Mouse (Mus musculus) right cerebral cortex, postnatal 14 days (tissue): Measurements from ENCODE around the gene Gli1.
"Not testable (repeated sequence)": the region's sequence is repeated elsewhere in the genome, so short reads cannot be mapped to it uniquely, and the experiment has no call there.

Experiments used
- DNase-seq: peaks from one replicate; pipeline ENCODE4 v3.0.0; 2022

The Gli1 gene

DNA sequence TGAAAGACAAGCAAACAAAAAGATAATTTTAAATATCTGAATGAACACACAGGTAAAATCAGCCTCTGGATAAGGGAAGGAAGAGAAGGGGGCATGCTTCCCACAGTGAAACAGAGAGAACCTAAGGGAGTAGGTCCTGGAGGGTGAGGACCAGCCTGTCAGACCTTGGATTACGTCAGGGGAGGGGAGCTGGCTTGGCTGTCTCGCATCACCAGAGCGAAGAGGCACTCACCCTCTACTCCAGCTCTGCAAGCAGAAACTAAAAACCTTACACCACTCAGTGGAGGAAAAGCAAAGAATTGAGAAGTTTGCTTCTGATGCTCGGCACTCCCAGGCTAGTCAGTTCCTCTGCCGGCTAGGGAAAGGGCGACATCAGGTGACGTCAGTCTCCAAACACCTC lies 21.8 kb downstream of the Gli1 start:
- DNase-seq: no peak

GRCm38 (mm10) chr10:127318009-127318408 lies 23.8 kb downstream of the Gli1 start:
- no peak for DNase-seq

- DNase-seq: no peak
Observed at GRCm38 (mm10) chr10:127317277-127317676, 24.5 kb downstream of the Gli1 start.

- not testable (repeated sequence) for DNase-seq
Observed at GRCm38 (mm10) chr10:127314950-127315349, 26.8 kb downstream of the Gli1 start.

DNA sequence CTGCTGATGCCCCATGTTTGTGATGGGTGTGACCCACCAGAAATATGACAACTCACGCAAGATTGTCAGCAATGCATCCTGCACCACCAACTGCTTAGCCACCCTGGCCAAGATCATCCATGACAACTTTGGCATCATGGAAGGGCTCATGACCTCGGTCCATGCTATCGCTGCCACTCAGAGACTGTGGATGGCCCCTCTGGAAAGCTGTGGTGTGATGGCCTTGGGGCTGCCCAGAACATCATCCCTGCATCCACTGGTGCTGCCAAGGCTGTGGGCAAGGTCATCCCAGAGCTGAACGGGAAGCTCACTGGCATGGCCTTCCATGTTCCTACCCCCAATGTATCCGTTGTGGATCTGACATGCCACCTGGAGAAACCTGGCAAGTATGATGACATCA lies 28.3 kb downstream of the Gli1 start:
- not testable (repeated sequence) for DNase-seq

- no peak for DNase-seq
Observed at GRCm38 (mm10) chr10:127312858-127313257, 28.9 kb downstream of the Gli1 start.

DNA sequence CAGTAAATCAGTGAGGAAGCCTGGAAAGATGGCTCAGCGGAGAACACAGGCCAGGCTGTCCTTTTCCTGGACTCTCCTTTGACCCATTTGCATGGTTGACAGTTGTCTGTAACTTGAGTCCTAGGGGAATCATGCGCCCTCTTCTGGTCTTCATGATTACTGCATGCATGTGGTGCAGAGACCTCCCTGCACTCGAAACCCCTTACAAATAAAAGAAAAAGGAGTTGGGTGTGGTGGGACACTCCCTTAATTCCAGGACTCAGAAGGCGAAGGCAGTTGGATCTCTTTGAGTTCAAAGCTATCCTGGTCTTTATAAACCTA lies 29.5 kb downstream of the Gli1 start:
- DNase-seq: peak; percentile 69

DNA sequence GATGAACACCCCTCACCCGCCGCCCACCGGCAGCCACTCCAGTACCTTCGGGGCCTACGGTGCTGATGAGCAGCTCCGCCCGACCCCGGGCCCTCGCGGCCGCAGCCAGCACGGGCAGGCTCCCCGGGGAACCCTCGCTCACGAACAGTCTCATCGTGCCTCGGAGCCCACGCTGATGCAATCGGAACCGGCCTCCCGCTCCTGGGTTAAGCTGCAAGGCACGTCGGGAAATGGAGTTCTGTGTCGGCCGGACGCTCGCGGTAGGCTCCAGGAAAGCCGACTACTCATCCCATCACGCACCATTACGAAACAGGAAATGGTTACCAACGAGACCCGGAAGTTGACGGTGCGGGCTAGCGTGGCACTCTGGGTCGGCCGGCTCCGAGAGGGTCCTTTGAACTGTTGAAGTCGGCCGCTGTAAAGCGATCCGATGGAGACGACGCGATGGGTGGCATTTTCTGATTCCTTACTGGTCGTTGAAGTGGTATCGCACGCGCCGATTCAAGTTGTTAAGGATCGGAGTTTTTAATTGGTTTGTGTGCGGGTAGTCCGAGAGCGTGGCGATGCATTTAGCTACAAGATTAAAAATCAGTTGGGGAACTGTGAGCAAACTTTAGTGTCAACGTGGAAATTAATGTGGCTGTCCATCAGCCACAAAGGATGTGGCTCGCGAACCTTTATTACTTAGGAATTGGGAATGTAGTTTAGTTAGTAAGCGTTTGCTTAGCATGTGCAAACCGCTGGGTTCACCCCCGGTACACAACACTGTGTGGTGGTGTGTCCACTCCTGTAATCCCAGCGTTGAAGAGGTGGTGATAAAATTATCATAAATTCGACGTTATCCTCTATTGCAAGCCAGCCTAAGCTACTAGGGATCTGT lies 30.1 kb downstream of the Gli1 start, which contains the start of gene Mars:
TSS of gene Mars (minus strand) at position 311 of the 880 bp plus-strand sequence.
- DNase-seq: peak; percentile 90

DNA sequence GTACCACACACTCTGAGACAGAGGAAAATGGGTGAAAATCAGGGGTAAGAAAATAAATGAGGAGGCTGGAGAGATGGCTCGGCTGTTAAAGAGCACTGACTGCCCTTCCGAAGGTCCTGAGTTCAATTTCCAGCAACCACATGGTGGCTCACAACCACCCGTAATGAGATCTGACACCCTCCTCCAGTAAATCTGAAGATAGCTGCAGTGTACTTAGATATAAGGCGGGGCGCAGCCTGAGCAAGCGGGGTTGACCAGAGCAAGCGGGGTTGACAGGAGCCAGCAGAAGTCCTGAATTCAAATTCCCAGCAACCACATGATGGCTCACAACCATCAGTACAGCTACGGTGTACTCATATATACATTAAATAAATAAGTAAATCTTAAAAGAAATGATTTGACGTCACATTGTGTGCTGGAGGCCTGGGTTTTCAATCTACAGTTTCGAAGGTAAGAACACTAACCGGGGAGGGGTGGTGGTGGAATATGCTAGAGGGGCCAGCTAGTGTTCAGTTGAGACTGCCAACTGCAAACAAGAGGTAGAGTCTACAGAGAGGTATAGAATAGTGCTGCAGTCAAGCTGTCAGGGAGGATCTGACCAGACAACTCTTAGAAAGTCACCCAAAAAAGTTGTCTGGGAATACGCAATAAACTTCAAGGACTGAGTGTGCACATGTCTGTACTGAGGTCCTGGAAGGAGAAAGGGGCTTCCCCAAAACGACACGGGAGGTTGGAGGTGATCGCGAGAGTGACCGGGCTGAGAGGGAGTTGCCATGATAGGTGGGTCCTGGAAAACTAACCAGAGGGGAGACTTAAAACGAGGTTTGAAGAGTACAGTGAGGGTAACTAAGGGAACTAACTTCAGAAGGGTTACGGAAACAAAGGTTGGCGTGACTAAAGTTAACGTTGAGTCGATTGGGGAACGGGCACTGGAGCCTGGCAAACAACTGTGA lies 31.0 kb downstream of the Gli1 start:
- no peak for DNase-seq

DNA sequence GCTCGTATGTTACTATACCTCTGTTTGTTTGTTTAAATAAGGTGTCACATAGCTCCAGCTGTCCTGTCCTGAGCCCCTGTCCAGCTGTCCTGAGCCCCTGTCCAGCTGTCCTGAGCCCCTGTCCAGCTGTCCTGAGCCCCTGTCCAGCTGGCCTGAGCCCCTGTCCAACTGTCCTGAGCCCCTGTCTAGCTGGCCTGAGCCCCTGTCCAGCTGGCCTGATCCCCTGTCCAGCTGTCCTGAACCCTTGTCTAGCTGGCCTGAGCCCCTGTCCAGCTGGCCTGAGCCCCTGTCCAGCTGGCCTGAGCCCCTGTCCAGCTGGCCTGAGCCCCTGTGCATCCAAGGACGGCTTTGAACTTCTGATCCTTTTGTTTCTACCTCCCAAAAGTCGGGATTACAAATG lies 32.6 kb downstream of the Gli1 start:
- DNase-seq: not testable (repeated sequence)

GRCm38 (mm10) chr10:127303136-127303535 lies 38.6 kb downstream of the Gli1 start:
- DNase-seq: no peak

GRCm38 (mm10) chr10:127300361-127300760 lies 41.4 kb downstream of the Gli1 start:
- DNase-seq: no peak

- no peak for DNase-seq
Observed at GRCm38 (mm10) chr10:127297015-127297871, 44.5 kb downstream of the Gli1 start.

- no peak for DNase-seq
Observed at GRCm38 (mm10) chr10:127295986-127296794, 45.6 kb downstream of the Gli1 start.

GRCm38 (mm10) chr10:127294895-127295510 lies 46.8 kb downstream of the Gli1 start:
- no peak for DNase-seq

DNA sequence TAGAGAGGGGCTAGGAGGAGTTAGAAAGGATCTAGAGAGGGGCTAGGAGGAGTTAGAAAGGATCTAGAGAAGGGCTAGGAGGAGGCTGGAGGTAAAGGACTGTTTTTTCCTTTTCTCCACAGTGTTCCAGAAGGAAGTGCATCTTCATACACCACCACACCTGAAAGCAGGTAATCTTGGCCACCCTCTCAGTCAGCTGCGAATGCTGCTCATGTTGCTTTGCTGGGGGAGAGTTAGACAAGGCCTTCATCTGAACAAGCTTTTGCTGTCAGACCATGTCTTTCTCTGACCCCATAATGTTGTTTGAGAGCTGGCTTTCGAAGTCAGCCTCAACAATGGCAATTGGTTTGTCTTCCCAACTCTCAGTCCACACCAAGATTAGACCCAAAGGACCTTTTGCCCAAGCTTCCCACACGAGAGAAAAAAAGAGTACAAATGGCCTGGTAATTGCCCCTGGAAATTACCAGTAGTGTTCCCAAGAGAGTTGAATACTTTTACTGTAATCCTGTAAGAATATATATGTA lies 48.1 kb downstream of the Gli1 start:
- DNase-seq: no peak

GRCm38 (mm10) chr10:127292987-127293538 lies 48.7 kb downstream of the Gli1 start:
- DNase-seq: no peak

- DNase-seq: no peak
Observed at GRCm38 (mm10) chr10:127291881-127292638, 49.7 kb downstream of the Gli1 start.

DNA sequence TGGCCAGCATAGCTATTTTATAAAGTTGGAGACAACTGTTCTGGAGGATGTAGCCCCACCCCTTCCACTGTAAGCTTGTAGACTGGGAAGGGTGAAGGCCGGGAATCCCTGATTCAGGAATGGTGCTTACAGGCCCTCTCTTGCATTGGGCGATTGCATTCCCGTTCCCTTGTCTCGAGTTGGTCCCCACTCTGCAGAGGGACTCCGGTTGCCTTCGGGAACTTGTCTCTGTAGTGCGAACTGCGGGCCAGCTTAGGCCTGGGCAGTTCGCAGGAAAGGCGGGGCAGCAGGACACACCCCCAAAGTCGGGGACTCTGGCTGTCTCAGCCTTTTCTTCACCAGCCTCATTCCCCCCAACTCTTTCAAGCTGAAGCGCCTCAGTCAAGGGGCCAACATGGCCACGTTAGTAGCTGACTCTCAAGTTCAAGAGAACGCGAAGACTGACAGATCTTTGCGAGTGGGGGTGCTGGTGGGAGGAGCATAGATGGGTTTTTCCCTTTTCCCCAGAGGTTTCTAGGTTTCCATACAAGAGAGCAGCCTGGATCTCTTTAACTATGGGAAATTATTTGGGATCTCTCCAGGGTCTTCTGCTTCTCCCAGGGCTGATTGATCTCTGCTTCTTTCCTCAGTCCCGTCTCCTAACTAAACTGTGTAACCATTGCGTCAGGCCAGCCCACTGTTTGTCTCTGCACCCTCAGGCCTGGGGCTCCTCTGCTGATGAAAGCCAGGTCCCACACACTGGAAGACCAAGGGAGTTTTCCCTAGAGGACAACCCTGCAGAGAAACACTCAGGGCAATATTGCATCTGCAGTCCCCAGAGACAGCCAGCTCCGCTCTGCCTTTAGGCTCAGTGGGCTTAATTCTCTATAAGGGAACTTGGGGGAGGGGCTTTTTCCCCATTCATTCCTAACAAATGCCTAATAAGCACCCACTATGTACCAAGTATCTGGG lies 50.6 kb downstream of the Gli1 start:
- DNase-seq: no peak
